Mouse (Mus musculus) midbrain, embryonic 11.5 days (tissue): Measurements from ENCODE around the gene Mamstr. TPM values are rescaled to one million over a fixed set of nuclear protein-coding genes. Genes with fewer than 3 reads are reported as not detected.

Source experiments
- ATAC-seq: fragments of 200-750 bp; cut with Nextera tagmentation; 2 replicates; pipeline ENCODE4 v1.8.0; 2017; ENCODE audit warnings: moderate TSS enrichment, moderate library complexity; ENCODE audit not compliant: low FRiP score
- DNase-seq: peaks from one replicate; pipeline ENCODE4 v3.0.0; 2015; ENCODE audit warnings: low spot score; ENCODE audit errors: missing footprints
- H3K27ac ChIP-seq: fragments of 300-500 bp; sonication (generic); 2 replicates; pipeline ENCODE4 v1.5.1; 2014; ENCODE audit warnings: low read depth, low read length
- H3K27me3 ChIP-seq: fragments of 300-500 bp; sonication (generic); 2 replicates; pipeline ENCODE4 v1.6.1; 2014; ENCODE audit warnings: mild to moderate bottlenecking, low read length, moderate library complexity, mixed read lengths; ENCODE audit not compliant: control insufficient read depth, insufficient read depth
- H3K36me3 ChIP-seq: fragments of 300-500 bp; sonication (generic); 2 replicates; pipeline ENCODE4 v1.6.1; 2014; ENCODE audit warnings: mild to moderate bottlenecking, low read length, moderate library complexity, mixed read lengths; ENCODE audit not compliant: control insufficient read depth, insufficient read depth
- H3K4me1 ChIP-seq: fragments of 300-500 bp; sonication (generic); 2 replicates; pipeline ENCODE4 v1.6.1; 2014; ENCODE audit warnings: low read length; ENCODE audit not compliant: control insufficient read depth, insufficient read depth
- H3K4me2 ChIP-seq: fragments of 300-500 bp; sonication (generic); 2 replicates; pipeline ENCODE4 v1.6.1; 2014; ENCODE audit warnings: mild to moderate bottlenecking, moderate library complexity
- H3K4me3 ChIP-seq: fragments of 300-500 bp; sonication (generic); 2 replicates; pipeline ENCODE4 v1.5.1; 2014; ENCODE audit warnings: low read depth, low read length
- H3K9ac ChIP-seq: fragments of 300-500 bp; sonication (generic); 2 replicates; pipeline ENCODE4 v1.6.1; 2014; ENCODE audit warnings: low read length
- H3K9me3 ChIP-seq: fragments of 300-500 bp; sonication (generic); 2 replicates; pipeline ENCODE4 v1.6.1; 2016; ENCODE audit warnings: low read length; ENCODE audit not compliant: control insufficient read depth
- WGBS: fragments of 180-500 bp; shearing (Covaris S2); extraction: QIAGEN DNeasy Blood & Tissue Kit; methylation state at CpG from one replicate; pipeline ENCODE4 v1.1.7; 2014; 5-methylcytosine and 5-hydroxymethylcytosine counted together
- polyA plus RNA-seq: library from polyadenylated mRNA; unstranded; fragments of >200 nt; fragmentation: Nextera tagmentation; extraction: Ambion mirVana; gene quantifications from 2 replicates; pipeline ENCODE4 v1.2.1, GENCODE M21; 2014

Mamstr gene
- polyA plus RNA-seq: 1.8 and 2.1 TPM in 2 replicates

DNA sequence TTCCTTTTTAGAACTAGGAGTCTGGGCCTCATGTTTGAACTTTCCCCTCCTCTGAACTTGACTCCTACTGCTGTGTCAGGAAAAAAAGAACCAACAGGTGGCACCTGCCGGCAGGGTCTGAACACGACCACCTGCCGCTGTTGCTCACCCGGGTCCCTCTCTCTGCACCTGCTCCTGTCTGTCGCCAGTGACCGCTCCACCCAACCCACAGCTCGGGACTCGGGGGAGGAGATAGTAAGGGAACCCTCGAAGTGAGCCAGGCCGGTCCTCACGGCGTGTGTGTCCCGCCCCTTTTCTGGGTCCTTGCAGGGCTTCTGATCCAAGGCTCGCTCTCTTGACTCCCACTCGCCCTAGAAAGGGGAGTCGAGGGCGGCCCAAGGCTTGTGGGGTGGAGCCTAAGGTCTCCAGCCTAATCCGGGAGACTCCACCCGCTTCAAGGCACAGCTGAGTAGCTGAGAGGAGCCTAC lies at the start of gene Mamstr:
Gene Mamstr (plus strand): TSS at position 417 of the 467 bp plus-strand sequence.
- no peaks in the 10 kb centered on the region for H3K9me3 ChIP-seq
- H3K36me3 ChIP-seq: no peaks in the 10 kb centered on the region
- H3K4me3 ChIP-seq: no peak within 1 kb of the TSS
- 13% methylated on average over 19 of the region's 19 CpGs for WGBS
- no peak within 1 kb of the TSS for H3K9ac ChIP-seq
- H3K27me3 ChIP-seq: no peaks in the 10 kb centered on the region
- no peak within 1 kb of the TSS; the same call in 1 of the 2 replicates for H3K27ac ChIP-seq
- H3K4me2 ChIP-seq: no peak within 1 kb of the TSS
- peaks cover 21% of the 10 kb centered on the region for H3K4me1 ChIP-seq
- DNase-seq: no peak
- ATAC-seq: no peak

DNA sequence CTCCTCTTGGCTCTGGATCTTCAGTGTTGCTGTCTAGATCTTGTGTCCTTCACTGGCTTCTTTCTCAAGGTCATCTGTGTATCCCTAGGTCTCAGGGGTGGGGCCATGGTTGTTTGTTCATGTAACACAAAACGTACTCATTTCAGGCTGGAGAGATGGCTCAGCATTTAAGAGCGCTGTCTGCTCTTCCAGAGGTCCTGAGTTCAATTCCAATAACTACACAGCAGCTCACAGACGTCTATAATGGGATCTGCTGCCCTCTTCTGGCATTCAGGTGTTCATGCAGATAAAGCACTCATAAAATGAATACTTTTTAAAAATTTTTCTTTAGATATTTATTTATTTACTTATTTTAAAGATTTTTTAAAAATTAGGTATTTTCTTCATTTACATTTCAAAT lies 48.9 kb upstream of the Mamstr start:
- Histone ChIP-seq H3K4me1 (peaks cover 2% of the 10 kb centered on the region; the same call in 1 of the 2 replicates), H3K4me2 (no peak overlapping the region), H3K27me3 (no peaks in the 10 kb centered on the region), H3K9me3 (no peaks in the 10 kb centered on the region), H3K4me3 (no peak overlapping the region), H3K27ac (no peak overlapping the region), H3K36me3 (no peaks in the 10 kb centered on the region), H3K9ac (no peak overlapping the region)
- DNase-seq: no peak
- ATAC-seq: no peak
- WGBS: 61% methylated on average over 3 of the region's 3 CpGs

DNA sequence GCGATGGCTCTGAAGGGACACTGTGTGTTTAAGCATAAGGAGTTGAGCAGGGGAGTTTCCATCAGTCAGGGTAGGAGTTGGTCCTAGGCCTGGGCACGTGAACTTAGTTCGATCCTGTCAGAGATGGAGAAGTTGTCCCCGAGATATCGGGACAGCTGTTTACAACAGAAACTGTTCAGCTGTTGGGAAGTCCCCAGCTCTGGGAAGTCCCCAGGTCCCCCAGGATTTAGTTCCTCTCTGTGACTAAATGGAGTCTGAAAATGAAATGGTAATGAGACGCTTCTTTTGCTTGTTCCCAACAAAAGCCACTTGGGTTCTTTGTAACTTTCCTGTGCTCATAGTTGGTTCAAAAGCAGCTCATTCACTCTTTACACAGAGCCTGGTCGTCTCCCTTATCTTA lies 47.9 kb upstream of the Mamstr start:
- ATAC-seq: no peak
- WGBS: 80% methylated on average over 7 of the region's 7 CpGs
- Histone ChIP-seq H3K36me3 (no peaks in the 10 kb centered on the region), H3K9ac (no peak overlapping the region), H3K4me2 (no peak overlapping the region), H3K4me1 (peaks cover 2% of the 10 kb centered on the region; the same call in 1 of the 2 replicates), H3K27me3 (no peaks in the 10 kb centered on the region), H3K27ac (no peak overlapping the region), H3K9me3 (no peaks in the 10 kb centered on the region), H3K4me3 (no peak overlapping the region)
- DNase-seq: no peak

DNA sequence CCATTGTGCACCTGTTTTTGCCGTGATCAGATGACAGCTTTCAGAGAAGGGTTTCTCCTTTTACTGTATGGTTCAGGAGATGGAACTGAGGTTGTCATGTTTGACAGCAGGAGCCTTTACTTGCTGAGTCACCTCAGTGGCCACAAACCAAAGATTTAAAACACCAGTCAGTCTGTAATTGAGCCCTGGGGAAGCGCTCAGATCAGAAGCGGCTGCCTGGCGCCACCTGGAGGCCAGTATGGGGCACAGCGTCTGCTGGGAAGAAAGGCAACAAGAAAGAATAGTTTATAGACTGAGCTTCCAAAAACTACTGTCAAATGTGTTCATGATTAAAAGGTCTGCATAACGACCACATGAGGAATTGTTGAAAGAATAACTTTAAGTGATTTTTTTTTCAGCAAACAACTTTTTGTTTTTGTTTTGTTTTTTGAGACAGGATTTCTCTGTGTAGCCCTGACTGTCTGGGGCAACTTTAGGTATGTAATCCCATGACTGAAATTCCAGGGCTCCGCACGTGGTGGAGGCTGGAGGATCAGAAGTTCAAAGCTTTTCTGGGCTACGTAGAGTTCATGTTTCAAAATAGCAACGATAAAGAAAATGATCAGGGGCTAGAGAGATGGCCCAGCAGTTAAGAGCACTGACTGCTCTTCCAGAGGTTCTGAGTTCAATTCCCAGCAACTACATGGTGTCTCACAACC lies 46.5 kb upstream of the Mamstr start:
- Histone ChIP-seq H3K9ac (no peak overlapping the region), H3K27ac (no peak overlapping the region), H3K9me3 (no peaks in the 10 kb centered on the region), H3K4me3 (no peak overlapping the region), H3K4me1 (peaks cover 2% of the 10 kb centered on the region; the same call in 1 of the 2 replicates), H3K4me2 (no peak overlapping the region), H3K27me3 (no peaks in the 10 kb centered on the region), H3K36me3 (no peaks in the 10 kb centered on the region)
- DNase-seq (peak; percentile 93), ATAC-seq (no peak)
- 26% methylated on average over 10 of the region's 10 CpGs for WGBS

DNA sequence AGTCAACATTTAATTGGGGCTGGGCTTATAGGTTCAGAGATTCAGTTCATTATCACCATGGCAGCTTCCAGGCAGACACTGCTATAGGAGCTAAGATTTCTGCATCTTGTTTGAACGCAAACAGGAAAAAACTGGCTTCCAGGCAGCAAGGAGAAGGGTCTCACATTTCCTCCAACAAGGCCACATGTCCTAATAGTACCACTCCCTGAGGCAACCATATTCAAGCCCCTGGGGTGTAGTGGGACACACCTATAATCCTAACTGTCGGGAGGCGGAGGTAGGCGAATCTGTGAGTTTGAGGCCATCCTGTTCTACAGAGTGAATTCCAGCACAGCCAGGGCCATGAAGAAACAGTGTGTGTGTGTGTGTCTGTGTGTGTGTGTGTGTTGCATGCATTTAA lies 44.6 kb upstream of the Mamstr start:
- no peaks in the 10 kb centered on the region for H3K9me3 ChIP-seq
- H3K4me2 ChIP-seq: no peak overlapping the region
- H3K36me3 ChIP-seq: no peaks in the 10 kb centered on the region
- 80% methylated on average over 4 of the region's 4 CpGs for WGBS
- no peaks in the 10 kb centered on the region for H3K27me3 ChIP-seq
- no peak for ATAC-seq
- no peaks in the 10 kb centered on the region for H3K4me1 ChIP-seq
- no peak overlapping the region for H3K9ac ChIP-seq
- DNase-seq: no peak
- no peak overlapping the region for H3K4me3 ChIP-seq
- H3K27ac ChIP-seq: no peak overlapping the region

DNA sequence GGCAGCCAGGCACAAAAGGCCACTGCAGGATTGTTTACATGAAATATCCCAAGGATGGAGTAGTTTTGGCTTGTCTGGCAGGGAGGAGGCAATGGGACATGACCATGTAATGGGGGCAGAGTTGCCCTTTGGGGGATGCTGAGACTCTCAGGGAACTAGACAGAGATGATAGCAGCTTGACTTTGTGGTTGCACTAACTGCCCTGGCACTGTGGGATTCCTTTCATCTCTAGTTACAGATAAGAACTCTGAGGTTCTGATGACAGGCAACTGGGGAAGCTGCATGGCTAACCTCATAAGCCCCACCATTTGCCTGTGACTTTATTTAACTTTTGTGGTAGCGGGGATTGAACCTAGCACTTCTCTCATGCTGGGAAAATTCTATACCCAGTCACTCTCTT lies 43.7 kb upstream of the Mamstr start:
- Histone ChIP-seq H3K9me3 (no peaks in the 10 kb centered on the region), H3K9ac (no peak overlapping the region), H3K4me2 (no peak overlapping the region), H3K27me3 (no peaks in the 10 kb centered on the region), H3K36me3 (no peaks in the 10 kb centered on the region), H3K4me3 (no peak overlapping the region), H3K27ac (no peak overlapping the region), H3K4me1 (no peaks in the 10 kb centered on the region)
- DNase-seq (no peak), ATAC-seq (no peak)
- WGBS: 75% methylated on average over 1 of the region's 1 CpGs

DNA sequence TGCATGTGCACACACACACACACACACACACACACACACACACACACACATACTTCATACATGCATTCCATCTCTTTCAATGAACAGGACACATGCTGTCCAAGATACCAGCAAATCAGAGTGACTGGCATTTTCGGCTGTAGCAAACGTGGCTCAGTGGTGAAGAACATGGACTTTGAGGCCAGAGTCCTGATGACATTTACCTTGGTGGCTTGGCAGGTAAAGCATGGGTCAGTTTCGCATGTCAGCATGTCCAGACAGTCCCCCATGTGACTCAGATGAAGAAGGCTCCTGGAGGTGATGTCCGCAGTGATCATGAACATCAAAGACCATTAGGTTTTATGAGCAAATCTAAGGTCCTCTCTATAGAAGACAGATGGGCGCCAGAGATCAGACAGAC lies 42.8 kb upstream of the Mamstr start:
- 89% methylated on average over 5 of the region's 5 CpGs for WGBS
- Histone ChIP-seq H3K9me3 (no peaks in the 10 kb centered on the region), H3K9ac (no peak overlapping the region), H3K4me3 (no peak overlapping the region), H3K36me3 (no peaks in the 10 kb centered on the region), H3K4me1 (no peaks in the 10 kb centered on the region), H3K27ac (no peak overlapping the region), H3K27me3 (no peaks in the 10 kb centered on the region), H3K4me2 (no peak overlapping the region)
- DNase-seq: no peak
- no peak for ATAC-seq

DNA sequence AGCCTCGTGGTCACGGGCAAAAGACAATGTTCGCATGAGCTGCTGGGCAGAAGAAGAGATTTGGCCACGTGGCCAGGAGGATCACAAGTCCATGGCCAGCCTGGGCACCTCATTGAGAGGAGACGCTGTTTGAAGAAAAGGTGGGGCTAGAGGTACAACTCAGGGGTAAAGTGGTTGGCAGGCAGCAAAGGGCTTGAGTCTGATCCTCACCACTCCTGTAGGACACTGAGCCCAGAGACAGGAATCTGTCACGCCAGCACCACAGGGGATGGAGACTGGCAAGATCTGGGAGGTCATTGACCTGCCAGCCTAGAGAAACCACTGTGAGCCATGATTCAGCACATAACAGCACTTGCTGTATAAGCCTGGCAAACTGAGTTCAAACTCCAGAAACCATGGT lies 42.2 kb upstream of the Mamstr start:
- no peak overlapping the region for H3K9ac ChIP-seq
- ATAC-seq: no peak
- 92% methylated on average over 6 of the region's 6 CpGs for WGBS
- H3K9me3 ChIP-seq: no peaks in the 10 kb centered on the region
- H3K27ac ChIP-seq: no peak overlapping the region
- H3K27me3 ChIP-seq: no peaks in the 10 kb centered on the region
- no peak overlapping the region for H3K4me3 ChIP-seq
- H3K4me2 ChIP-seq: no peak overlapping the region
- no peaks in the 10 kb centered on the region for H3K4me1 ChIP-seq
- DNase-seq: no peak
- H3K36me3 ChIP-seq: no peaks in the 10 kb centered on the region

DNA sequence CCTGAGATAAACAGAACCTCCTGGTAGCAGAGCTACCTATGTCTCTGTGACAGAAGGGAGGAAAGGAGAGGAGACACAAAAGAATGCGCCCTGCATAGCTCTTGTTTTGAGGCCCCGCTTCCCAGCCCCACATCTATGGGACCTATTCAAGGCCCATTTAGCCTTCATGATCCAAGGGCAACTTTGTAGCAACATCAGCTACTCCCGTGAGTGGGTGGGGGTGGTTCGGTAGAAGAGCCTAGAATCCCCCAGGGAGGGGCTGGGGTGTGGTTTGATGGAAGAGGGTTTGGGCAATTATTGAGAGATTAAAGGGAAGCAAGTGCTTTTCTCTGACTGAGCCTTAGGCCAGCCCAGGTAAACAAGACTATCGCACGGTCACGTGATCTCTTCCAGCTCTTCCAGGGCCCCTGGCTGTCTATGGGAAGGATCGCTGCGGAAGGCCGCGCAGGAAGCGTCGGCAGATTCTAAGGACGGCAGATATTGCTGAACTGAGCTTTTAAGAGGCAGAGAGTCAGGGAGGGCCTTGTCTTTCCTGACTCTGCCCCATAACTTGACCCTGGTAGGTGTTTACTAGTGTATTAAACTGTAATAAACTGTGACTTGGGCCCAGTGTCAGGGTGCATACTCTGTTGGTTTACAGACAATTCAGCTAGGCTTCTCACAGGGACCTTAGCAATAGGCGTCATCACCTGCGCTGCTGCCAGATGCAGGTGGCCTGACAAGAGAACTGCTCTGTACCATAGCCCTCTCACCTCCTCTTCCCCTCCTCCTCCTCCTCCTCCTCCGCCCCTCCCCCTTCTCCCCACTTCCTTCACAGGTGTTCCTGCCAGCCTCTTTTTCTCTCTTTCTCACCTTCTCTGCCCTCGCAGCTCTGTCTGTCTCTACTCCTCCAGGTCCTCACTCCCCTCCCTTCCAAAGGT lies 40.6 kb upstream of the Mamstr start:
- H3K4me3 ChIP-seq: no peak overlapping the region
- H3K4me1 ChIP-seq: no peaks in the 10 kb centered on the region
- no peak overlapping the region for H3K9ac ChIP-seq
- DNase-seq (no peak), ATAC-seq (no peak)
- 55% methylated on average over 18 of the region's 18 CpGs for WGBS
- no peaks in the 10 kb centered on the region for H3K27me3 ChIP-seq
- H3K27ac ChIP-seq: no peak overlapping the region
- no peaks in the 10 kb centered on the region for H3K36me3 ChIP-seq
- no peaks in the 10 kb centered on the region for H3K9me3 ChIP-seq
- no peak overlapping the region for H3K4me2 ChIP-seq
